Mouse (Mus musculus) lung, postnatal 0 days (tissue): ENCODE measurements at regions not wholly inside any gene's neighbourhood (a gene's known extent, or its start where the extent isn't known, plus 50 kb on each side); places are given as distances from the start of the nearest gene placed in this dataset.
"Not testable (repeated sequence)": the region's sequence is repeated elsewhere in the genome, so short reads cannot be mapped to it uniquely, and the experiment has no call there.

Source experiments
- CTCF ChIP-seq: IDR thresholded peaks from 2 replicates; pipeline ENCODE4 v1.5.1; 2016; ENCODE audit warnings: antibody characterized with exemption, mild to moderate bottlenecking
- EP300 ChIP-seq: IDR thresholded peaks from 2 replicates; pipeline ENCODE4 v1.6.1; 2016; ENCODE audit warnings: antibody characterized with exemption, mild to moderate bottlenecking, control low read depth

GRCm38 (mm10) chr4:4242306-4242980 is 165.1 kb upstream of the Sdr16c6 start:
- TF ChIP-seq CTCF, EP300: not testable (repeated sequence)
